Mouse (Mus musculus) T-cell, adult 2 months (primary cell): ENCODE measurements around the gene Vwf.
A peak's percentile ranks its signal among the peaks of the same experiment; 100 is the strongest.

Experiments
- DNase-seq: peaks from one replicate; pipeline ENCODE4 v3.0.0; 2022; ENCODE audit warnings: low spot score

The Vwf gene

DNA sequence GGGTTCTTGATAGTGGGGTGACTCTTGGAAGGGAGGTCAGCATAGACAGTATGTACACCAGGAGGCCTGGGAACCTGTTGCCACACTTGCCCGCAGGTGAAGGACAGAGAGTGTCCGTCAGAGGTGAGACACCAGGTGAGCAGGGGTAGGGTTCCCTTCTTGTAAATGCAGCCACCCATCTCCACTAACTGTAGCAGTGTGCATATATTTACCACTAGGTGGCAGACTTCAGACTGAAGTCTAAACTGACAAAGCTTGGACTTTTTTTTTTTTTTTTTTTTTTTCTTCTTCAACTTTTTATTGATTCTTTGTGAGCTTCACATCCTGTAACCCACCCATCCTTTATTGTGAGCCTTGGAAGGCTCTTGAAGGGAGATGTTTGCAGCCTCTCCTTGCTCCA, 75.9 kb downstream of the Vwf start:
- DNase-seq, result peak; percentile 11

DNA sequence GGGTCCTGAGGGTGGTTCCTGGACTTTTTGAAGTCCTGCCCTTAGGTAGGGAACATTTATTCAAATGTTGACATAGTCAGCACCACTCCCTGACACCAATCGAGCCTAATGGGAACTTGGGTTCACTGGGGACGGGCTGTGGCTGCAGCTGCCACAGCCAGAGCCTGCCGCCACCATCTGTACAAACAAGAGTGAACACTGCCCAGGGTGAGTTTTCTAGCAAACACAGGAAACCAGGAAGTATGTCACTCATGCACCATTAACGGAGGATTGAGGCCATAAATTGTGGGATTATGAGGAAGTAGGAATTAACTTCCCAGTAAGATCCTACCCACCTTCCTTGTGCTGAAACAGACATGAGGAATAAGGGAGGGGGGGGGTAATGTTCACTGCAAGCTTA, 93.9 kb downstream of the Vwf start:
- DNase-seq, result no peak

DNA sequence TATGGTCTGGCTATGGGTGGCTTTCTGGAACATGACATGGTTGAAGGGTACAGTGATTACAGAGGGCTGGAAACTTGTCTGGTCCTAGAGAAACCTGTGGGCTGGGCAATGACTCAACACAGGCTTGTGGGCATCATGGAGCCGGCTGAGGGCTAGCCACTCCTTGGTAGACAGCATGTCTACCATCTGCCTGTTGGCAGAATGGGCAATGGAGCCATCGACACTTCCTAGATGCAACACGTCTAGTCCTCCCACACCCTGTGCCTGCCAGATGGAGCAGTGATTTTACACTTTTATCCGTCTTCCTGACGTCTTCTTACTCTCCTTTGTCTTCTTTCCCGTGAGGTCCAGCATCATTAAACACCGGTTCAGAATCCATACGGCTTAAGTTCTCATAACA, 94.6 kb downstream of the Vwf start:
- DNase-seq, result no peak

DNA sequence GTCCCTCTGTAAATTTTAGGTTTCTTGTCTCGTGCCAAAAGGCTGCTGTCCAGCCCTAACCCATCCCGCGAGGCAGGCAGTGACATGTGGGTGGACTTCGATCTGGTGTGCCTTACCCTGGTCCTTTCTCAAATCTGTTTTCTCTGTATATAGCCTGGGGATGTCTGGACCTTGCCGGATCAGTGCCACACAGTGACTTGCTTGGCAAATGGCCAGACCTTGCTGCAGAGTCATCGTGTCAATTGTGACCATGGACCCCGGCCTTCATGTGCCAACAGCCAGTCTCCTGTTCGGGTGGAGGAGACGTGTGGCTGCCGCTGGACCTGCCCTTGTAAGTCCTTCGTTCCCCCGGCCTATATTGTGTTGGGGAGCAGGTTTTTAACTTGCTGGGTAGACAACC, 102.4 kb downstream of the Vwf start:
- DNase-seq, result no peak

DNA sequence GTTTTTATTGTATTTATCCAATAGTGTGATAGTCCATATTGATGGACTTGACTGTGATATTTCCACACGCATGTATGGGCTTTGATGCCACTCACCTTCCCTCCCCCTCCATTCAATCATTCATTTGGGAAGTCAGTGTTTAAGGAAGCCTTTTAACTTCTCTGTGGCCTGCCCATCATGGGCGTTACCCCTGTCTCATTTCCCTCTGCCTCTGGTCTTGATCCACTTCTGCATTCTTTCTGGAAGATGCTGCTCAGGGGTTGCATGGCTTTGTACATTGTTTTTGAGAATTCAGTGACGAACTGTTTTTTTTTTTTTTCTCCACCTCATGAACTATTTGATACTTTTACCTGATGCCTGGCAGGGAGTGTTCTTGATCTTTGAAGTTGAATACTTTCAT, 104.8 kb downstream of the Vwf start:
- DNase-seq, result no peak

DNA sequence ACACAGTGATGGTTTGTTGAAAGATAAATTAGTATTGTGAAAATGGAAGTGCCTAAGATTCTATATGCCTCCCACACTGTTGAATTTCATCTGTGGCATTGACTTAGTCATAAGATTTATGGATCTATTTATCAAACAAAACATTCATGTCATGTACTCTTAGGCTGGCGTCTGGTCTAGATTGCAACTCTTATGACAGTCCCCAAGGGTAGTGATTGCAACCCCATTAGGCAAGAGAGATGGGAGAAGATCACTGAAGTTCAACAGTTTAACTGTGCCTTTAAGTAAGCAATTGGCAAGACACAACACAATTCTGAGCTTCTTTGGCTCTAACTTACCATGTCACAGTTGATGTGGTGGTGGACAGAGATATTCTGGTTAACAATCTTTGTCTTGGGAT, 106.8 kb downstream of the Vwf start:
- DNase-seq, result no peak

DNA sequence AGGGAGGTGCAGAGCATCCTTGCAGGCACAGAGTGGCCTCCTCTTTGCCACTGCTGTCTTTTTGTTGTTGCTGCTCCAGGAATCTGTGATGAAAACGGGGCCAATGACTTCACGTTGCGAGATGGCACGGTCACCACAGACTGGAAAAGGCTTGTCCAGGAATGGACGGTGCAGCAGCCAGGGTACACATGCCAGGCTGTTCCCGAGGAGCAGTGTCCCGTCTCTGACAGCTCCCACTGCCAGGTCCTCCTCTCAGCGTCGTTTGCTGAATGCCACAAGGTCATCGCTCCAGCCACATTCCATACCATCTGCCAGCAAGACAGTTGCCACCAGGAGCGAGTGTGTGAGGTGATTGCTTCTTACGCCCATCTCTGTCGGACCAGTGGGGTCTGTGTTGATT, 110.3 kb downstream of the Vwf start:
- no peak for DNase-seq

DNA sequence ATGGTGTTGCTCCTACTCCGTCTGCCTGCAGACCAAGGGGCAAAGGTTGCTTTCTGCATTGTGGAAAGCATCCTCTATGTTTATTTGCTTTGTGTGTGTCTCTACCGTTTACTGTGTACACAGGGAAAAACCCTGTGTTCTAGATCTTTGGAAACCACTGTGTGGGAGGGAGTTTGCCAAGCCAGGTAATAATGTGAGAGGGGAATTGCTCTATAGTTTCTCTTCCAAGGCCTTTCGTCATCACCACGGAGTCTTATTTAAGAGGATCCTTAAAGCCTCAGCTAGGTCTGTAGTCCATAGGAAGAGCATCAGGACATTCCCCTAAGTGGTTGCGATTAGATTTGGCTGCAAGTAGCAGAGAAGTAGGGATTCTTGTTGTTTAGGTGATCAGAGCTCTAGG, 111.4 kb downstream of the Vwf start:
- DNase-seq, result no peak

DNA sequence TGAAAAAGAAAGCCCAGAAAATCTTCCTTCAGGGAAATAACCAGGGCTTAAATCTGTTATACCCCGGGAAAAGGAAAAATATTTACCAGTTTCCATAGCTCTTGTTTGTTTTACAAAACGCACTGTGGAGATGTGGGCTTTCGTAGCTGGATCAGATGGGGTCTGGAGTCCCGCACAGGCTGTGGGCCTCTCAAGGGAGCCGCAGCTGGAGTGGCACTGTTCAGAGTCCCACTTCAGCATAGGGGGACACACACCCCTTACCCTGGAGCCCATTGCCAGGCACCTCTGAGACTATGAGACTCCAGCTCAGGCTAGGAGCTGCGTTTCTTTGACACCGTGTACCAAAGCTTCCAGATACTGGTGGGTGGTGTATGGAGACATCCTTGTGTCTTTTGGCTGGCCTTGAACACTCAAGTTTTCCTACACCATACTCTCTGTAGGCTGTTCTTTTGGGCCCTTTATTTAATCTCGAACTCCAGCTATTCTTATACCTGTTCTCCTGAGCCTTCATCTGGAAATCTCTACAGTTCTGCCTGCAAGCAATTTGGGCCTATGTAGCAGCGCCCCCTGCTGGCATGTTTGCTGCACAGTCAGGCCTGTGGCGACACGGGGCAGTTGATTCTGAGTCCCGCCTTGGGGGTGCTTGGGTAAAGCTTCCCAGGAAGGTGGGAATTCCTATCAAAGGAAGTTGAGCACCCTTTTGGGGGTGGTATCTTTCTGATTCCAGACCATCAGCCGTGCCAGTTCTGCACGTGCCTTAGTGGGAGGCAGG, 114.7 kb downstream of the Vwf start:
- peak; percentile 38 for DNase-seq

DNA sequence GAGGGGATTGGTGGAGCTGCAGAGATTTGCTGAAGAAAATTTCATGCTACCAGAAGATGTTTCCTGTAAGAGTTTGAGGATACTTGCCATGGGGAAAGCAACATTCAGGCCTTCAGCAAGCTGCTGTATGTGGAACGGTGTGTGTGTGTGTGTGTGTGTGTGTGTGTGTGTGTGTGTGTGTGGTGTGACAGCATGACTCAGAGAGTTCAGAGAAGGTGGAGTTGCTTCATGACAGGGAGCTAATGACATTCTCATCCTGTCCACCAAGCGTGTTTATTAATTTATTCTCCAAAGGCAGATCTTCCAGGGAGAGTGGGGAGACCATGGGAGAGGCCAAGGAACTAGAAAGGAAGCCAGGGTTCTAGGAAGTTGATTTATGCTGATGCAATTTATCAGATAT, 117.3 kb downstream of the Vwf start:
- no peak for DNase-seq

DNA sequence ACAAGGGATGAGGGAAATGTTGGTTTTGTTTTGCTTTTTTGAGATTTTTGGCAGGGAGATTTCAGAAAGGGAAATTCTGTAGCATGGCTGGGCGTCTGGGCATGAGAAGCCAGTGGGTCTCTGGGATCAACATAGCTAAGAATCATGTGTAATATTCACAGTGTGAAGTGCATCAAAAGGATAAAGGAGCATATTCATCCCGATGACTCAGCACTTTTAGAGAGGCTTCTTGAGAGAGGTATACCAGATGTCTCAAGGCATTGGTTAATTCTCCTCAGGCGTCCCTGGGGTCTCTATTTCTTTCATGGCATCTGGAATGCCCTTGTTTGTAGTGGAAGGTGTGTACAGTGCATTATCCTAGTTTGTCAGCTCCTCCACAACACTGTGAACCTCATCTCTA, 125.3 kb downstream of the Vwf start:
- no peak for DNase-seq

DNA sequence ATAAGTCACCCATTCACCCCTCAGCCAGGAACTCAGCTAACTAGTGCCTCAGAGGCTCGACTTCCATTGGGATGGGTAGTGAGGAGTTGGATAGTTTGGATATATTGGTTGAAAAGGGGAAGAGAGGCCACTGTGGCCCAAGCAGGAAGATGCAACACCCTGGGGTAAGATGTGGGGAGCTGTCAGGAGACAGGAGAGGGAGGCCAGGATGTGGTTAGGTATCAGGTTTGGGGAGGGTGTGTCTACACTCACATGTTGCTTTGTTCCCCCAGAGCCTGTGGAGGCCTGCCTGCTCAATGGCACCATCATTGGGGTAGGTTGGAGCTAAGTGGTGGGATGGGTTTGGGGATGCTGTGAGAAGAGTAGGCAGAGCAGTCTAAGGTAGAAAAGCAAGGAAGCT, 131.9 kb downstream of the Vwf start:
- DNase-seq, result peak; percentile 52

DNA sequence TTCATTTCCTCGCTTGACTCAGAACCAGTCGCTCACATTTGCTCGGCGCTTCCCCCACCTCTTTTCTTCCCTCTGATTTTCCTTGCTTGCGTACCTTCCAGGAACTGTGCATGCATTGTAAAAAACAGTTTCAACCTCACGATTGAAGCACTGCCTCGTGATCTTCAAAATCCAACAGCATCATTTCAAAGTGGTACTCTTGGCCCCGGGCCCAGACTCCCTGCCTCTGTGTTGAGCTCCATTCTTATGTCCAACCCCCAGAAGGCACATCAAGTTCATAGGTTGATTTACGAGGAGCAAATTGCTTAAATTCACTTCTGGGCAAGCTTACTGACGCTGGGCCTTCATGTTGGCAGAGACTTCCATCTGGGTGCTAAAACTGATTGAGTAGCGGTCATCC, 134.0 kb downstream of the Vwf start:
- no peak for DNase-seq

DNA sequence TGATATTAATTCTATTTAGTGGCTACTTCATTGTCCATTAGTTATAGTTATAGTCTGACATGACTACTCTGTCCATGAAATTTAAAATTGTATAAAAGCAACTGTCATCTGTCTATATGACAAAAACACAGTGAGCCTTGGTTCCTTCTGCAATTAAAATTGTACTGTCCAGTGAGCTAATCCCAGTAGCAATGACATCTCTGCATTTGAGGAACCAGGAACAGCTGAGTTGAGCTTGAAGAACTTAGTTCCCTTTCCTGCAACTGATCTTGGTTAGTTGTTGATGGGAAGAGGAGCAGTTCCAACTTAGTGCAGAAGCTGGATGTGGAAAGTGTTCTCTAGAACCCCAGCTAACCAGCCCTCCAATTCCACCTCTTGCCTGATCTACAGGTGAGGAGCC, 138.8 kb downstream of the Vwf start:
- no peak for DNase-seq

DNA sequence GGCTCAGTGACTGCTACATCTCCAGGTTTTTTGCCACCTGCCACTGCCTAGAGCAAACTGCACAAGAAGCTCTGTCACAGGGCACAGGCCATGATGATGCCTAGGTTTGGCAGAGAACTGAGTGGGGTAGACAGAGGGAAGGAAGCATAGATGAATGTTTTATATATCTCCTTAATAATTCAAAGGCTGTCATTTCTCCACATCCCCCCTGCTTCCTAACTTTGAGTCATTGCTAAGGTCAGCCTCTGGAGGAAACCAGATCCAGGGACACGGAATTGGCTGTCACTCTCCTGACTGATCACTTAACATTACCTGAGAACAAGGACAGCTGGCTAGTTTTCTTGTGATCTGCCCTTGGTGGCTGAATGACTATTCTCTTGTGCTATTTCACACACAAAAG, 141.4 kb downstream of the Vwf start:
- no peak for DNase-seq

DNA sequence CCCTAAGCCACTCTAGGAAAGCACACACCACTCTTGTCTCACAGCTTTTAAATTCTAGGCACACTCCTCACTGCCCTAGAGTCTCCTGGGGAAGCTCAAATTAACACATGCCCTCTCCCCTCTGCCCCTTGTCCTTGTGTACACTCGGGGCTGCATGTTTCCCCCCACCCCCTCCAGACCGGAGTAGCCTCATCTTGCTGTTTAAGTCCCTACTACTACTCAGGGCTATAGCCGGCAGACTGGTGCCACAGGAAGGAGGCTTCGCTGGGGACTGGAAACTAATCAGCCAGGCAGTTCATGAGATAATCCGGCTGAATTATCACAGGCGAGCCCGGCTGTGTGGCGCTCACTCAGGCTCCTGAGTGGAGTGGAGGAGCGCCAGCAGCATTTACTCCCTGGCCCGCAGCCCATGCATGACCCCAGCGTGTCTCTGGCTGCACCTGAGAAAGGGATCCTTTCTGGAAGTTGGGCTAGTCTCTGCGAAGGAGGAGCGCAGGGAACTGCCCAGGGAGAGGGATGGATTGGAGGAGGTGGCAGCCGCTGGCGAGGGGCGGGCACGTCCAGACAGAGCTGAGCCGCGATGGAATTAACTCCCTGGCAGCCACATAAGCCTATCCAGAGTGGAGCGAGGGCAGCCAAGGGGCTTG, 143.6 kb downstream of the Vwf start, which contains the start of gene Ano2:
Ano2 (plus strand) TSS at position 363 of the 647 bp plus-strand sequence.
- no peak for DNase-seq

DNA sequence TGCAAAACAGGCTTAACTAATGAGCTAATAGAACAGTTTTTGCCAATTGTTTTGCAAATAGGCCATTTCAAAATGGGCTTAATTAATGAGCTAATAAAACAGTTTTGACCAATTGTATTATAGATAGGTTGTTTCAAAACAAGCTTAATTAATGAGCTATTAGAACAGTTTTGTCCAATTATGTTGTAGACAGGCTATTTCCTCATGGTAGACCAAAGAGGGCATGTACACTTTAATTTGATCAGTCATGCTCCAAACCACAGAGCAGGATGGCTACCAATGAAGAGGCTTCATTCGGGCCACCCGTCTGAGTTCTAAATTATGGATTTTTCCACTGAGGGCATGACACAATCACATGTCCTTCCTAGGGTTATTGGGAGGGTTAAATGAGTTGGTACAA, 154.6 kb downstream of the Vwf start:
- DNase-seq, result no peak

DNA sequence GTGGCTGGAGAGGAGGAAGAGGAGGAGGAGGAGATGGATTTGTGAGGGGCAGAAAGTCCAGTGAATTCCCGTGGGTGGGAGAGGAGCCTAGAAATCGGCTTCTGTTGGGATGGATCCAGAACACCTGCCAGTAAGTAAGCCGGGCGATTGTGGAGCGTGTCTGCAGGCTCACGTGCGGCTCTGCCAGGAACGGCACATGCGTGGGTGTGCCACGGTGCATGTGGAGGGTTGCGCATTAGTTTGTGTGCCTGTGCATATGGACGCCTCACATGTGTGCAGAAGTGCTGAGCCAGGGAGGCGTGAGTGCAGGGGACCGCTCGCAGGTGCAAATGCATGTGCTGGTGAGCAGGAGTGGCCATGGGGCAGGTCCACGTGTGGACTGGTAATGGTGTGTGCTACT, 164.7 kb downstream of the Vwf start:
- no peak for DNase-seq

DNA sequence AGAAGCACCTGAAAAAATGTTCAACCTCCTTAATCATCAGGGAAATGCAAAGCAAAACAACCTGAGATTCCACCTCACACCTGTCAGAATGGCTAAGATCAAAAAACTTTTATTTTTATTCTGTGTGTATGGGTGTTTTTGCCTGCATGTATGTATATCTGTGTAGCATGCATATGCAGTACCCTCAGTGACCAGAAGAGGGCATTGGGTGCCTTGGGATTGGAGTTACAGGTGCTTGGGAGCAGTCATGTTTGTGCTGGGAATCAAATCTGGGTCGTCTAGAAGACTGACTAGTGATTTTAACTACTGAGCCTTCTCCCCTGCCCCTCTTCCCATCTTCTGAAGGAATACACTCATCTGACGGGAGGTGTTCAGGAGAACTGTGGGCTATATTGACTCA, 179.8 kb downstream of the Vwf start:
- no peak for DNase-seq

DNA sequence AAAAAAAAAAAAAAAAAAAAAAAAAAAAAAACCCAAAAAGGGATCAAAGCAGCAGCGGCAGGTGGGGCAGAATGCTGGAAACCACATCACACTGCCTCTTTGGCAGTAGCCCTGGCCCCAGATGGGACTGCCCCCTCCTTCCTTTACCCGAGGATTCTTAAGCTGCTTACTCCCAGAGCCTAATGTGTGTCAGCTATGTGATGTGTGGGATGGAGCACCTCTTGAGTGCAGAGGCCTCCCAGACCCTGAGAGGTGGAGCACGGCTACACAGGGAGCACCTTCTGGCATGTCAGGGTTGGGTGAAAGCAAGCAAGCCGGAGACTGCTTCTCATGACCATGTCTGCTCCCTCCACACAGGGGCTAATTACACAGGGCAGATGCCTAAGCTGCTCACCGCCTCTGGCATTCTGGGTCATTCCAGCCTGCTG, 180.9 kb downstream of the Vwf start:
- no peak for DNase-seq

DNA sequence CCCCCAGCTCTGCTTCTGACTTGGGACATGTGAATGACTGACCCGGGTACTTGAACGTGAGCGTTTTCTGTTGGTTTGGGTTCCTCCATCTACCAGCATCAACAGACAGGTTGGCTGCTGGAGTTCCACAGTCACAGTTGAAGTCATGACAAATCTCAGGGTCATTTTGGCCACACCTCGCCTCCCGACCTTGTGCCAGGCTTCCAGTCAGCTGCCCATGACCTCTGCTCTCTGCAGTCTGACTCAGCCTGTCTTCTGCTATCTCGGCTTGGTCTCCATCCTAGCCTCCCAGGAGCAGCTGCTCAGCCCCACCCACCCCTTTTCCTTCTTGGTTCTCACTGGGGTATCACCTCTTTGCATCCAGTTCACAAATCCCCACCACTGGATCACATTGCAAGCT, 182.9 kb downstream of the Vwf start:
- DNase-seq, result no peak

DNA sequence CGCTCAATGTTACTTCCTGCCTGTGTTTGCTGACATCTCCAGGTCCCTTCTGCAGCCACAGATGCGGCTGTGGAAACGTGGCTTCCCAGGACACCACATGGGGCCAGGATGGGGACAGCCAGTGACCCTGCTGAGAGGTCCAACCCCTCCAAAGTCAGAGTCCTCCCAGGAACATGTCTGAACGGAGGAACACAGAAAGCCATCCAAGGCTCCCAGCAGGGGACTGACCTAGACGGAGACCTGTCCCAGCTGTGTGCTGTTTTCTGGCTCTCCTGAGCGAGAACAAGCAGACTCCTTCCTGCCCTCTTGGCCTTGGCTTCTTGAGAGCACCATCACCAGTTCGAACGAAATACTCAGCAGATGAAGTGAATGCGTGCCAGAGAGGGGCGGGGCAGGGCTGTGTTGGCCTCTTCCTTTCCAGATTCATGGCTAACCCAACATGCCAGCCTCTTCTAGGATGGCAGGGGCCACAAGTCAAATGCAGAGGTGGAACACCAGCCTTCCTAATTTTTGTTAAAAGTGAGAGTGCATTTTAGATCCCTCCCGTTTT, 183.5 kb downstream of the Vwf start:
- DNase-seq, result no peak
